Mouse (Mus musculus) kidney, adult 2 months (tissue): ENCODE data around the gene Tmem236.

ENCODE experiments used
- CTCF ChIP-seq: fragments of 200-500 bp; conservative IDR thresholded peaks from 2 replicates; pipeline ENCODE4 v1.5.1; 2011; ENCODE audit warnings: low read depth, mild to moderate bottlenecking, control low read depth, low read length, moderate library complexity, mixed read lengths; ENCODE audit not compliant: insufficient read depth, insufficient read length
- POLR2A ChIP-seq: fragments of 200-500 bp; IDR thresholded peaks from one replicate; pipeline ENCODE4 v1.6.1; 2011; ENCODE audit warnings: low read depth, low read length, control low read depth

DNA sequence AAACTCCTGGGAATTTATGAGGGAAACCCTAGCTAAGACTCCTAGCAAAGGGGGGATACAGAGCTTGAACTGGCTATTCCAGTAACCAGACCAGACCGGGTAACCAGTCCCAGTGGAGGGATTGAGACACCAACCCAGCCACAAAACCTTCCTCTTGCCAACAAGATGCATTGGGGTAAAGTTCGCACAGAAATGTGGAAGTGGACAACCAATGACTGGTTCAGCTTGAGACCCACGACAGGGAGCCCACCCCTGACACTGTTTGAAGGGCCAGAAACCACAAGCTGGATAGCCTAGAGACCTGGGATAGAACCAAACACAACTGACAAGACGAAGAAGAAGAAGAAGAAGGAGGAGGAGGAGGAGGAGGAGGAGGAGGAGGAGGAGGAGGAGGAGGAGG is 50.1 kb downstream of the Tmem236 start:
- no peak for TF ChIP-seq CTCF
- TF ChIP-seq POLR2A, result no peak
